Mouse (Mus musculus) midbrain, postnatal 0 days (tissue): Measurements from ENCODE around the gene Prnp. TPM values are rescaled to one million over a fixed set of nuclear protein-coding genes. Genes with fewer than 3 reads are reported as not detected.
A peak's percentile ranks its signal among the peaks of the same experiment; 100 is the strongest.

Source experiments
- ATAC-seq: fragments of 200-750 bp; cut with Nextera tagmentation; 2 replicates; pipeline ENCODE4 v1.8.0; 2017; ENCODE audit warnings: moderate number of reproducible peaks, mild to moderate bottlenecking, moderate TSS enrichment, moderate library complexity; ENCODE audit not compliant: low FRiP score
- DNase-seq: peaks from one replicate; pipeline ENCODE4 v3.0.0-alpha.2; 2015; ENCODE audit warnings: low spot score
- H3K27ac ChIP-seq: fragments of 300-500 bp; sonication (generic); 2 replicates; pipeline ENCODE4 v1.5.1; 2014; ENCODE audit warnings: low read depth, mild to moderate bottlenecking, low read length, mixed read lengths
- H3K27me3 ChIP-seq: fragments of 300-500 bp; sonication (generic); 2 replicates; pipeline ENCODE4 v1.6.1; 2014; ENCODE audit warnings: low read length, control low read depth, mixed read lengths; ENCODE audit not compliant: insufficient read depth
- H3K36me3 ChIP-seq: fragments of 300-500 bp; sonication (generic); 2 replicates; pipeline ENCODE4 v1.6.1; 2014; ENCODE audit warnings: low read length, control low read depth, mixed read lengths; ENCODE audit not compliant: insufficient read depth
- H3K4me1 ChIP-seq: fragments of 300-500 bp; sonication (generic); 2 replicates; pipeline ENCODE4 v1.6.1; 2014; ENCODE audit warnings: mild to moderate bottlenecking, control low read depth, antibody characterized with exemption, low read length, mixed read lengths; ENCODE audit not compliant: insufficient read depth
- H3K4me2 ChIP-seq: fragments of 300-500 bp; sonication (generic); 2 replicates; pipeline ENCODE4 v1.6.1; 2014; ENCODE audit warnings: low read depth, mild to moderate bottlenecking, low read length, mixed read lengths; ENCODE audit not compliant: poor library complexity, severe bottlenecking
- H3K4me3 ChIP-seq: fragments of 300-500 bp; sonication (generic); 2 replicates; pipeline ENCODE4 v1.5.1; 2014; ENCODE audit warnings: low read depth, mild to moderate bottlenecking, low read length, moderate library complexity
- H3K9ac ChIP-seq: fragments of 300-500 bp; sonication (generic); replicated peaks from 2 replicates; pipeline ENCODE4 v1.6.1; 2014; ENCODE audit warnings: mild to moderate bottlenecking, low read length, moderate library complexity, mixed read lengths; ENCODE audit not compliant: poor library complexity, severe bottlenecking
- H3K9me3 ChIP-seq: fragments of 300-500 bp; sonication (generic); 2 replicates; pipeline ENCODE4 v1.6.1; 2016; ENCODE audit warnings: low read length, control low read depth
- CTCF ChIP-seq: IDR thresholded peaks from 2 replicates; pipeline ENCODE4 v1.5.1; 2016; ENCODE audit warnings: antibody characterized with exemption, mild to moderate bottlenecking
- WGBS: fragments of 180-500 bp; shearing (Covaris S2); extraction: QIAGEN DNeasy Blood & Tissue Kit; methylation state at CpG from one replicate; pipeline ENCODE4 v1.1.7; 2014; 5-methylcytosine and 5-hydroxymethylcytosine counted together
- polyA plus RNA-seq: library from polyadenylated mRNA; unstranded; fragments of >200 nt; fragmentation: Nextera tagmentation; extraction: Ambion mirVana; gene quantifications from 2 replicates; pipeline ENCODE4 v1.2.1, GENCODE M21; 2015
- total RNA-seq: library from RNA; depleted of rRNA; stranded (reverse); fragments of >200 nt; gene quantifications from 2 replicates; pipeline ENCODE4 v1.2.3, GENCODE M21; 2014

The Prnp gene
- total and polyA plus RNA-seq, 2 experiments from 2014 or later, result 255 to 306 TPM

- Histone ChIP-seq H3K36me3 (no peaks in the 10 kb centered on the region), H3K4me1 (no peaks in the 10 kb centered on the region), H3K4me3 (peak overlapping the region; percentile 25; the same call in 1 of the 2 replicates), H3K9ac (no peak overlapping the region), H3K4me2 (peak overlapping the region; percentile 44), H3K27me3 (peaks cover 11% of the 10 kb centered on the region), H3K27ac (no peak overlapping the region), H3K9me3 (no peaks in the 10 kb centered on the region)
- no peak for TF ChIP-seq CTCF
- ATAC-seq (no peak), DNase-seq (peak; percentile 22)
- WGBS, result 16% methylated on average over 29 of the region's 29 CpGs
Measured at GRCm38 (mm10) chr2:131952961-131953538, 43.3 kb downstream of the Prnp start.

- 85% methylated on average over 4 of the region's 4 CpGs for WGBS
- Histone ChIP-seq H3K4me3 (0 out of 2 replicates have a peak overlapping the region, but pooled peaks have one; percentile 25), H3K4me2 (peak overlapping the region; percentile 44), H3K27me3 (peaks cover 11% of the 10 kb centered on the region), H3K4me1 (no peaks in the 10 kb centered on the region), H3K9me3 (no peaks in the 10 kb centered on the region), H3K36me3 (no peaks in the 10 kb centered on the region), H3K27ac (no peak overlapping the region), H3K9ac (no peak overlapping the region)
- DNase-seq (no peak), ATAC-seq (no peak)
- no peak for TF ChIP-seq CTCF
Measured at GRCm38 (mm10) chr2:131953711-131954110, 44.0 kb downstream of the Prnp start.

GRCm38 (mm10) chr2:131954835-131955234 lies 45.1 kb downstream of the Prnp start:
- Histone ChIP-seq H3K4me2 (peak overlapping the region; percentile 62), H3K36me3 (no peaks in the 10 kb centered on the region), H3K9ac (no peak overlapping the region), H3K27me3 (peaks cover 11% of the 10 kb centered on the region), H3K9me3 (no peaks in the 10 kb centered on the region), H3K4me3 (peak overlapping the region; percentile 39), H3K4me1 (no peaks in the 10 kb centered on the region), H3K27ac (no peak overlapping the region)
- ATAC-seq, result 0 out of 2 replicates have a peak, but pooled peaks have one; percentile 35
- WGBS, result 63% methylated on average over 9 of the region's 9 CpGs
- no peak for TF ChIP-seq CTCF
- no peak for DNase-seq

GRCm38 (mm10) chr2:131955264-131955663 lies 45.5 kb downstream of the Prnp start:
- no peak for TF ChIP-seq CTCF
- DNase-seq (peak; percentile 51), ATAC-seq (peak; percentile 60; the same call in 1 of the 2 replicates)
- H3K9me3 ChIP-seq, result no peaks in the 10 kb centered on the region
- H3K4me2 ChIP-seq, result peak overlapping the region; percentile 62
- no peak overlapping the region for H3K27ac ChIP-seq
- H3K9ac ChIP-seq, result no peak overlapping the region
- no peaks in the 10 kb centered on the region for H3K36me3 ChIP-seq
- H3K4me3 ChIP-seq, result peak overlapping the region; percentile 39
- H3K4me1 ChIP-seq, result no peaks in the 10 kb centered on the region
- H3K27me3 ChIP-seq, result peaks cover 11% of the 10 kb centered on the region
- 5% methylated on average over 17 of the region's 17 CpGs for WGBS

GRCm38 (mm10) chr2:131956336-131957256 lies 46.9 kb downstream of the Prnp start:
- no peak for ATAC-seq
- Histone ChIP-seq H3K9ac (no peak overlapping the region), H3K4me2 (no peak overlapping the region), H3K27me3 (peaks cover 11% of the 10 kb centered on the region), H3K4me3 (no peak overlapping the region), H3K27ac (no peak overlapping the region), H3K36me3 (no peaks in the 10 kb centered on the region), H3K9me3 (no peaks in the 10 kb centered on the region), H3K4me1 (no peaks in the 10 kb centered on the region)
- 90% methylated on average over 7 of the region's 7 CpGs for WGBS
- no peak for TF ChIP-seq CTCF
- DNase-seq, result no peak

GRCm38 (mm10) chr2:131957731-131958222 lies 48.0 kb downstream of the Prnp start:
- no peak for TF ChIP-seq CTCF
- WGBS, result 58% methylated on average over 9 of the region's 9 CpGs
- DNase-seq, result no peak
- Histone ChIP-seq H3K36me3 (no peaks in the 10 kb centered on the region), H3K4me3 (no peak overlapping the region), H3K4me1 (no peaks in the 10 kb centered on the region), H3K4me2 (no peak overlapping the region), H3K9me3 (no peaks in the 10 kb centered on the region), H3K9ac (no peak overlapping the region), H3K27me3 (peaks cover 10% of the 10 kb centered on the region), H3K27ac (no peak overlapping the region)
- ATAC-seq, result no peak
